Mouse (Mus musculus): ENCODE results near the gene Pcp4l1.

The Pcp4l1 gene

GRCm38 (mm10) chr1:171189046-171189445, 7.0 kb downstream of the Pcp4l1 start:
- DNase-seq (ENCODE audit: low read depth, low spot score), result no peak

GRCm38 (mm10) chr1:171187851-171188700, 8.0 kb downstream of the Pcp4l1 start:
- no peak for DNase-seq (ENCODE audit: low read depth, low spot score)

GRCm38 (mm10) chr1:171185655-171186054, 10.4 kb downstream of the Pcp4l1 start:
- DNase-seq (ENCODE audit: low read depth, low spot score), result no peak

- peak; percentile 32 for DNase-seq (ENCODE audit: low read depth, low spot score)
Measured at GRCm38 (mm10) chr1:171184314-171184713, 11.8 kb downstream of the Pcp4l1 start.

- peak; percentile 32 for DNase-seq (ENCODE audit: low read depth, low spot score)
Measured at GRCm38 (mm10) chr1:171183620-171184019, 12.4 kb downstream of the Pcp4l1 start.

GRCm38 (mm10) chr1:171183025-171183424, 13.0 kb downstream of the Pcp4l1 start:
- DNase-seq (ENCODE audit: low read depth, low spot score), result no peak

GRCm38 (mm10) chr1:171179487-171180171, 16.4 kb downstream of the Pcp4l1 start:
- DNase-seq (ENCODE audit: low read depth, low spot score), result no peak

GRCm38 (mm10) chr1:171172779-171173178, 23.3 kb downstream of the Pcp4l1 start:
- no peak for DNase-seq (ENCODE audit: low read depth, low spot score)

GRCm38 (mm10) chr1:171171138-171171537, 24.9 kb downstream of the Pcp4l1 start:
- DNase-seq (ENCODE audit: low read depth, low spot score), result no peak

- no peak for DNase-seq (ENCODE audit: low read depth, low spot score)
Measured at GRCm38 (mm10) chr1:171169913-171170312, 26.2 kb downstream of the Pcp4l1 start.

GRCm38 (mm10) chr1:171168906-171169305, 27.2 kb downstream of the Pcp4l1 start:
- DNase-seq (ENCODE audit: low read depth, low spot score), result no peak

- DNase-seq (ENCODE audit: low read depth, low spot score), result no peak
Measured at GRCm38 (mm10) chr1:171165629-171166345, 30.3 kb downstream of the Pcp4l1 start.

- DNase-seq (ENCODE audit: low read depth, low spot score), result no peak
Measured at GRCm38 (mm10) chr1:171164258-171164657, 31.8 kb downstream of the Pcp4l1 start.

- no peak for DNase-seq (ENCODE audit: low read depth, low spot score)
Measured at GRCm38 (mm10) chr1:171162526-171162925, 33.5 kb downstream of the Pcp4l1 start.

GRCm38 (mm10) chr1:171159485-171159975, 36.5 kb downstream of the Pcp4l1 start:
- DNase-seq (ENCODE audit: low read depth, low spot score), result no peak

GRCm38 (mm10) chr1:171157965-171158364, 38.1 kb downstream of the Pcp4l1 start:
- DNase-seq (ENCODE audit: low read depth, low spot score), result no peak

- no peak for DNase-seq (ENCODE audit: low read depth, low spot score)
Measured at GRCm38 (mm10) chr1:171156644-171157043, 39.4 kb downstream of the Pcp4l1 start.

- DNase-seq (ENCODE audit: low read depth, low spot score), result no peak
Measured at GRCm38 (mm10) chr1:171151966-171152365, 44.1 kb downstream of the Pcp4l1 start.

GRCm38 (mm10) chr1:171150838-171151391, 45.2 kb downstream of the Pcp4l1 start:
- no peak for DNase-seq (ENCODE audit: low read depth, low spot score)

- DNase-seq (ENCODE audit: low read depth, low spot score), result peak; percentile 90
Measured at GRCm38 (mm10) chr1:171149974-171150760, 45.9 kb downstream of the Pcp4l1 start, which contains the start of the genes Sdhc and Mpz. Sdhc (minus strand) TSS chr1:171150603. Mpz (plus strand) TSS chr1:171150711.

GRCm38 (mm10) chr1:171142981-171143380, 53.1 kb downstream of the Pcp4l1 start:
- peak; percentile 48 for DNase-seq (ENCODE audit: low read depth, low spot score)

All from skeletal muscle tissue, adult 2 months (tissue).